Mouse (Mus musculus): ENCODE measurements around the gene Dnajc22. TPM values are rescaled to one million over a fixed set of nuclear protein-coding genes. Genes with fewer than 3 reads are reported as not detected.

The Dnajc22 gene
- total and polyA plus RNA-seq, 2 experiments from 2014 or later: 0.61 TPM; not detected in 1

DNA sequence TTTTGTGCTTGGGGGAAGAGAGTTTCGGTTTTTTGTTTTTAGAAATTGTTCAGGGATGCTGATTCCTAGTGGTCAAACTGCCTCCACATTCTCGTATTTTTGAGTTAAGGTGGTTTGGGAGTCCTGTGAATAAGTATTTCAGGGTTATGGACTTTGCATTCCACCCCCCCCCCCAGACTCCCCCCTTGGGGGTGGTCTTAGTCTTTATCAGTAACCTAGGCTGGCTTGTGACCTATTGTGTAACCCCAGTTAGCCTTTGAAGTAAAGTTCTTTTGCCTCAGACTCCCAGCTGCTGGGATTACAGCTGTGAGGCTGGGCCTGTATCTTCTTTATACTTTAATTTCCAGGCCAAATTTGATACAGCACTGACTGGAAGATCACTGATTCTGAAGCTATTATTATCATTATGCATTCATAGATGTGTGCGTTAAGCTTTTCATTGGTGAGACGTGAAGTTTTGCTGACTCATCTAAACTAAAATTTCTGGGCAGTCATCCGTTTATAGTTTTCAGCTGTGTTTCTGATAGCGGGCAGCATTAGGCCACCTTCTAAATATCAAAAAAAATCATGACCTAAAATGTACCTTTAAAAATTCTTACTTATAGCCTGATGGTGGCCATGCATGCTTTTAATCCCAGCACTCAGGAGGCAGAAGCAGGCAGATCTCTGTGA, 35.0 kb downstream of the Dnajc22 start:
- 67% methylated on average over 6 of the region's 6 CpGs for WGBS
- Histone ChIP-seq H3K4me2 (ENCODE audit: low read depth, low read length) (peak overlapping the region; percentile 88), H3K4me3 (ENCODE audit: low read depth, low read length) (peak overlapping the region; percentile 97), H3K9me3 (replicated peaks; ENCODE audit: control insufficient read depth, low read length) (no peaks in the 10 kb centered on the region), H3K4me1 (ENCODE audit: control insufficient read depth, insufficient read depth) (peaks cover 27% of the 10 kb centered on the region; the same call in 1 of the 2 replicates), H3K27ac (ENCODE audit: low read depth) (no peak overlapping the region), H3K36me3 (replicated peaks; ENCODE audit: control insufficient read depth, insufficient read depth, low read length) (0 out of 2 replicates have a peak, but pooled peaks cover 6% of the 10 kb centered on the region), H3K9ac (replicated peaks; ENCODE audit: low read depth, low read length) (peak overlapping the region; percentile 96; the same call in 1 of the 2 replicates), H3K27me3 (ENCODE audit: control insufficient read depth, insufficient read depth, low read length) (no peaks in the 10 kb centered on the region)
- no peak for ATAC-seq (ENCODE audit: insufficient read depth, low read depth)
- DNase-seq (ENCODE audit: low spot score): no peak
- no peak for TF ChIP-seq EP300 (IDR thresholded peaks at IDR 0.05; ENCODE audit: low read depth)
- TF ChIP-seq CTCF (IDR thresholded peaks at IDR 0.05; ENCODE audit: low read depth): no peak

DNA sequence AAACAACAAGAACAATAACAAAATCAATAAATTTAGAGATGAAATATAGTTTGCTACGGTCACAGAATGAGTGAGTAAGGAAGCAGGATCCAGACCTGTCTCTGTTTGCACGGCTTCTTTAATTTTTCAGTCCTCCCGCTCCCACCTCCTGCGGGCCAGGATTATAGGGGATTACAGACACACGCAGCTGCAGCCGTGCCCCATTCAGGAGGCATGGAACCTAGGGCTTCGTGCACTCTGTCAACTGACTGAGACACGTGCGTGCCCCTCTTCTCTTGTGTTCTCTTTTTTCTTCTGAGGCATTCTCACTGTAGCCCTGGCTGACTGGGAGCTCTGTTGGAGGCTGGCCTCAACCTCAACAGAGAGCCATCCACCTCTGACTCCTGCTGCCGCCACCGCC, 36.5 kb downstream of the Dnajc22 start:
- Histone ChIP-seq H3K4me2 (ENCODE audit: low read depth, low read length) (no peak overlapping the region), H3K27me3 (ENCODE audit: control insufficient read depth, insufficient read depth, low read length) (no peaks in the 10 kb centered on the region), H3K9me3 (replicated peaks; ENCODE audit: control insufficient read depth, low read length) (no peaks in the 10 kb centered on the region), H3K27ac (ENCODE audit: low read depth) (no peak overlapping the region; the same call in 1 of the 2 replicates), H3K4me3 (ENCODE audit: low read depth, low read length) (no peak overlapping the region), H3K4me1 (ENCODE audit: control insufficient read depth, insufficient read depth) (peaks cover 27% of the 10 kb centered on the region; the same call in 1 of the 2 replicates), H3K9ac (replicated peaks; ENCODE audit: low read depth, low read length) (no peak overlapping the region), H3K36me3 (replicated peaks; ENCODE audit: control insufficient read depth, insufficient read depth, low read length) (0 out of 2 replicates have a peak, but pooled peaks cover 9% of the 10 kb centered on the region)
- 77% methylated on average over 11 of the region's 11 CpGs for WGBS
- no peak for DNase-seq (ENCODE audit: low spot score)
- ATAC-seq (ENCODE audit: insufficient read depth, low read depth): no peak
- TF ChIP-seq EP300 (IDR thresholded peaks at IDR 0.05; ENCODE audit: low read depth): no peak
- TF ChIP-seq CTCF (IDR thresholded peaks at IDR 0.05; ENCODE audit: low read depth): no peak

DNA sequence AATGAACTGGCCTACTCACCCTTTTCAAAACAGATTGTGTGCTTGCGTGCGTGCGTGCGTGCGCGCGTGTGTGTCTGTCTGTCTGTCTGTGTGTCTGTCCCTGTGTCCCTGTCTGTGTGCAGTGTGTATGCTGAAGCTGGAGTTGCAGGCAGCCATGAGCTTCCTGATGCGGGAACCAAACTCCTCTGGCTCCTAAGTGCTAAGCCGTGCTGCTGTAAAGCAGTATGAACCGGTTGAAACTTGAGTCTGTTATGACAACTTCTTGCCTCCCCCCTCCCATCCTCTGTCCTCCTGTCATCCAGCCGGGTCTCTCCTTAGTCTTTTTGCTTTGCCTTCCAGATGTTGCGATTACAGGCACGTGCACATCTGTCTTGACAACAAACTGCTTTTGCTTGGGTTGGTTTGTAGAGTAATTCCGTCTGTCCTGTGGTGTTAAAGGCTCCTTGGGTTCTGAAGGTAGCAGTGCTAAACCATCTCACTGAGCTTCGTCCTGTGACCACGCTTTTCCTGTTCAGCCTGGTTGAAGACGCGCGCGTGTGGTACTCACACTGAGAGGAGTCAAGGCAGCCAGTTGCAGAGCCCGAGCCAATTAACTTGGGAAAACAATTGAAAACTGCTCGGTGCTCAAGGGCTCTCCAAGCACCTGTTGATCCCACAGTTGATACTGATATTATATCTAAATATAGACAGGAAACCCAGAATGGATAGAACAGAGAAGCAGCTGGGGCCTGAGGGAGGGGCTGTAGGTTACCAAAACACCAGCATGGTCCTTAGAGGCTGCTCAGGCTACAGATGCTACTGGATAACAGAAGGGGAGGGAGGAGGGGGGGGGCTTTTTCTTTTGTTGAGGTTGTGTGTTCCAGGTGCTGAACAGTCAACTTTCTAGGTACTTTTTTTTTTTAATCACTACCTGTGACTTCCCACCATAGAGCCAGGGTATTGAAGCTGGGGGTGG, 37.3 kb downstream of the Dnajc22 start:
- H3K9me3 ChIP-seq (replicated peaks; ENCODE audit: control insufficient read depth, low read length): no peaks in the 10 kb centered on the region
- 0 out of 2 replicates have a peak, but pooled peaks cover 9% of the 10 kb centered on the region for H3K36me3 ChIP-seq (replicated peaks; ENCODE audit: control insufficient read depth, insufficient read depth, low read length)
- no peaks in the 10 kb centered on the region for H3K27me3 ChIP-seq (ENCODE audit: control insufficient read depth, insufficient read depth, low read length)
- H3K27ac ChIP-seq (ENCODE audit: low read depth): peak overlapping the region; percentile 27; the same call in 1 of the 2 replicates
- ATAC-seq (ENCODE audit: insufficient read depth, low read depth) (no peak), DNase-seq (ENCODE audit: low spot score) (no peak)
- H3K4me2 ChIP-seq (ENCODE audit: low read depth, low read length): no peak overlapping the region
- no peak overlapping the region for H3K4me3 ChIP-seq (ENCODE audit: low read depth, low read length)
- TF ChIP-seq CTCF (IDR thresholded peaks at IDR 0.05; ENCODE audit: low read depth): no peak
- TF ChIP-seq EP300 (IDR thresholded peaks at IDR 0.05; ENCODE audit: low read depth): no peak
- 0 out of 2 replicates have a peak overlapping the region, but pooled peaks have one; percentile 14 for H3K9ac ChIP-seq (replicated peaks; ENCODE audit: low read depth, low read length)
- 53% methylated on average over 22 of the region's 22 CpGs for WGBS
- peaks cover 27% of the 10 kb centered on the region; the same call in 1 of the 2 replicates for H3K4me1 ChIP-seq (ENCODE audit: control insufficient read depth, insufficient read depth)

DNA sequence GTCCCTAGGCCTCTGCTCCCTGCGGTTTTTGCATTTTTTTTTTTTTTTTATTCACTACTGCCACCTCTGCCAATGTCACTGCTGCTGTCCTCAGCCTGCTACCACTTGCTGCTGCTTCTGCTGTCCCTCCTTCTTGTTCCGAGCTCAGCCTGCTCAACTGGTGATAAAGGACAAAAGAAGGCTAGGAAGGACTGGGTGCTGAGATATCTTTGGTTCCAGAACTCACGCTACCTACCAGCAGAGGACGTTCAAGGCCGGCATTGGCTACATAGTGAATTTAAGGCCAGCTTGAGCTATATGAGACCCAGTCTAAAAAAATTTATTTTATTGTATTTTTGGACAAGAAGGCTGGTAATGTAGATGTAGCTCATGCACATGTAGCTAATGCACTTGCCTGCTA, 45.4 kb downstream of the Dnajc22 start:
- H3K27ac ChIP-seq (ENCODE audit: low read depth): no peak overlapping the region
- peaks cover 4% of the 10 kb centered on the region; the same call in 1 of the 2 replicates for H3K9me3 ChIP-seq (replicated peaks; ENCODE audit: control insufficient read depth, low read length)
- H3K36me3 ChIP-seq (replicated peaks; ENCODE audit: control insufficient read depth, insufficient read depth, low read length): 0 out of 2 replicates have a peak, but pooled peaks cover 8% of the 10 kb centered on the region
- H3K27me3 ChIP-seq (ENCODE audit: control insufficient read depth, insufficient read depth, low read length): no peaks in the 10 kb centered on the region
- DNase-seq (ENCODE audit: low spot score) (no peak), ATAC-seq (ENCODE audit: insufficient read depth, low read depth) (no peak)
- TF ChIP-seq EP300 (IDR thresholded peaks at IDR 0.05; ENCODE audit: low read depth) (no peak), CTCF (IDR thresholded peaks at IDR 0.05; ENCODE audit: low read depth) (no peak)
- no peak overlapping the region for H3K4me2 ChIP-seq (ENCODE audit: low read depth, low read length)
- no peak overlapping the region for H3K9ac ChIP-seq (replicated peaks; ENCODE audit: low read depth, low read length)
- H3K4me3 ChIP-seq (ENCODE audit: low read depth, low read length): no peak overlapping the region
- no peaks in the 10 kb centered on the region for H3K4me1 ChIP-seq (ENCODE audit: control insufficient read depth, insufficient read depth)
- WGBS: 62% methylated on average over 5 of the region's 5 CpGs

DNA sequence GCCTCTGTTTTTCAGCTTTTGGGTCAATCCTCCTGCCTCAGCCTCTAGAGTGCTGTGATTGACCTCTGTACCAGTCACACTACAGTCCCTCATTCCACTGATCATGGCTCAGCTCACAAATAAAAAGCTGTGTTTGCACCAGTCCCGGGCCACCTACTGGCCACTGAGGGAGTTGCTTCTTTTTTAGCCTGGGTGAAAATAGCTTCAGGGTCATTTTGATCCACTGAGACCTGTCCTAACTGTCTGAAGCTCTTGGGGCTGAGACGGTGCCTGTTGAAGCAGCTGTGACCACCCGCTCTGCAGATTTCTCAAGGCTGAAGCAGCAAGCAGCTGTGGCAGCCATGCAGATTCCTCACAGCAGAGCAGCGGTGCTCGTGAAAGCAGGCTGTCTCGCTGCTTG, 46.7 kb downstream of the Dnajc22 start:
- WGBS: 66% methylated on average over 6 of the region's 6 CpGs
- no peak overlapping the region for H3K27ac ChIP-seq (ENCODE audit: low read depth)
- DNase-seq (ENCODE audit: low spot score): peak; percentile 59

More for the DNA sequence above, 46.7 kb downstream of the Dnajc22 start:
- no peak overlapping the region for H3K4me3 ChIP-seq (ENCODE audit: low read depth, low read length)
- no peak overlapping the region for H3K9ac ChIP-seq (replicated peaks; ENCODE audit: low read depth, low read length)
- peaks cover 4% of the 10 kb centered on the region; the same call in 1 of the 2 replicates for H3K9me3 ChIP-seq (replicated peaks; ENCODE audit: control insufficient read depth, low read length)
- H3K4me1 ChIP-seq (ENCODE audit: control insufficient read depth, insufficient read depth): no peaks in the 10 kb centered on the region
- 0 out of 2 replicates have a peak, but pooled peaks cover 5% of the 10 kb centered on the region for H3K36me3 ChIP-seq (replicated peaks; ENCODE audit: control insufficient read depth, insufficient read depth, low read length)
- TF ChIP-seq CTCF (IDR thresholded peaks at IDR 0.05; ENCODE audit: low read depth) (peak; percentile 67), EP300 (IDR thresholded peaks at IDR 0.05; ENCODE audit: low read depth) (no peak)
- H3K27me3 ChIP-seq (ENCODE audit: control insufficient read depth, insufficient read depth, low read length): no peaks in the 10 kb centered on the region
- peak; percentile 62; the same call in 1 of the 2 replicates for ATAC-seq (ENCODE audit: insufficient read depth, low read depth)
- H3K4me2 ChIP-seq (ENCODE audit: low read depth, low read length): no peak overlapping the region

All from heart, postnatal 0 days (tissue).